Mouse (Mus musculus) common myeloid progenitor, adult 5-6 weeks (primary cell): ENCODE measurements around the gene Il17f. TPM values are rescaled to one million over a fixed set of nuclear protein-coding genes. Genes with fewer than 3 reads are reported as not detected.
"Not testable (repeated sequence)": the region's sequence is repeated elsewhere in the genome, so short reads cannot be mapped to it uniquely, and the experiment has no call there.

Experiments used
- ATAC-seq: replicated peaks from 2 replicates; pipeline ENCODE4 v1.8.0; 2016; ENCODE audit warnings: low read depth, mild to moderate bottlenecking, moderate TSS enrichment, inconsistent platforms; ENCODE audit not compliant: poor library complexity, severe bottlenecking
- total RNA-seq: library from RNA; stranded (forward); fragments of 200-1000, 187-1606 nt; gene quantifications from 2 replicates; pipeline ENCODE4 v1.2.3, GENCODE M21; 2017

Gene Il17f
- total RNA-seq: 0.82 TPM in 1 of 2 replicates, not detected in the other

GRCm38 (mm10) chr1:20790517-20790916, at the start of gene Il17f:
Gene Il17f (minus strand): TSS chr1:20790617.
- ATAC-seq: not testable (repeated sequence)

GRCm38 (mm10) chr1:20839911-20840310, 49.5 kb upstream of the Il17f start:
- no peak for ATAC-seq

DNA sequence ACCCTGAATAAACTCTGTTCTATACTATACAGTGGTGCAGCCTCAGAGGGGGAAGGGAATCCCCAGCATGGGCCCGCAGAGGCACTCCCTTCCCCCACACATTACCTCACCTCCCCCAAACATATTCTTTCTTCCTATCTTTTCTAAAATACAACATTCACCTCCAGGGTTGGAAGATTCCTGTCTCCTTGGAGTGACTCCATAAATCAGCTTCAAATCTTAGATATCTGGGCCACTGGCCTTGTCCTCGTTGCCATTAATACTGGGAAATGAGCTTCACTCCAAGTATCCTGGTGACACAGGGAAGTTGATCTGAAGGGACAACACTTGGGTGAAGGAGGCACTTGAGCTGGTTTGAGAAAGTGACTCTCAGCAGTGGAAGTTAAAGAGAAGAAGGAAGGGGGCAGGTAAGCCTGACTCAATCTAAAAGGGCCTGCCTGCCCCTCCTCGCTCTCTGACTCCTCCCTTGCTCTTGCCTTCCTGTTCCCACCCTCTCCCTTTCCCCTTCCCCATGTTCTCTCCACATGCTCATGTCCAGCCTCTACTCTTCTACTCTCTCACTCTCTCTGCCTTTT, 46.2 kb upstream of the Il17f start:
- ATAC-seq: no peak

GRCm38 (mm10) chr1:20833141-20833511, 42.7 kb upstream of the Il17f start:
- ATAC-seq: no peak

DNA sequence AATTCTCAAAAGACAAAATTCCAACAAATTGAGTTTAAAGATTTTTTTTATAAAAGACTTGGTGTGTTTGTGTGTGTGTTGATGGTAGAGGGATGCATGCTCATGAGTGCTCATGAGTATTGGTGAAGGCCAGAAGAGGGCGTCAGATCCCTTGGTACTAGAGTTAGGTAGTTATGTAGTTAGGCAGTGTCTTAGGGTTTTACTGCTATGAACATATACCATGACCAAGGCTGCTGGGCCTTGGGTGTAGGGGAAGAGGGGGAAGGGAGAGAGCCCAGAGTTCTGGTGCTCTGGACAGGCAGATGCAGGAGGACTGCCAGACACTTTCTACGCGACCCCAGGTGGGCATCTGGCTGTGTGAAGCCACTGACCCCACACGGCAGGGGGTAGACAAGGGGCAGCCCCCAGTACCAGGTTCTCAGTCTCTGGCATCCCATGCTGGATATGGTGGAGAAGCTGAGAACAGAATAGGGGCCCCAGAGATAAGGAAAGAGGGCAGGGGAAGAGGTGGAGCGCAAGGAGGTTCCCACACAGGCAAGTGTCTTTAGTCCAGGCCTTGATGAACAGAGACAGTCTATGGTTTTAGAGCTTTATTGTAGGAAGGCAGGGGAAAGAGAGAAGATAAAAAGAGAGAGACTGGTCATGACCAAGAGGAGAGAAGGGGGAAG, 42.2 kb upstream of the Il17f start:
- ATAC-seq: peak; percentile 54

GRCm38 (mm10) chr1:20830546-20830945, 40.1 kb upstream of the Il17f start:
- ATAC-seq: no peak

- ATAC-seq: peak; percentile 54; the same call in 1 of the 2 replicates
Observed at GRCm38 (mm10) chr1:20828061-20828460, 37.6 kb upstream of the Il17f start.

DNA sequence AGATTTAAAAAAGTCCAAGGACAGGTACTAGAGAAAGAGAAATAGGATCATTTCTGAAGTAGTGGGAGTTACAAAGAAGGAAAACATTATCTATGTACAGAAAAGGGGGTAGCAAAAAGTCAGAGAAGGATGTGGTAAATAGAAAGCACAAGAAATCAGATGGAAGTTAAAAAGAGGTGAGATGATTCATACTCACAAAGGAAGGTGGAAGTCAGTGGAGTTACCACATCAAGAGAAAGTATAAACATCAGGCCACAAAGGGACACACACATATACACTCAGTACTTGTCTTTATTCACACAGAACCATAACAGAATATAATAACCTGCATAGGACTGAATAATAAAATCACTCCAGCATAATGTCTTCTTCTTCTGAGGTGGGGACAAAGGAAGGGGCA, 34.6 kb upstream of the Il17f start:
- no peak for ATAC-seq

DNA sequence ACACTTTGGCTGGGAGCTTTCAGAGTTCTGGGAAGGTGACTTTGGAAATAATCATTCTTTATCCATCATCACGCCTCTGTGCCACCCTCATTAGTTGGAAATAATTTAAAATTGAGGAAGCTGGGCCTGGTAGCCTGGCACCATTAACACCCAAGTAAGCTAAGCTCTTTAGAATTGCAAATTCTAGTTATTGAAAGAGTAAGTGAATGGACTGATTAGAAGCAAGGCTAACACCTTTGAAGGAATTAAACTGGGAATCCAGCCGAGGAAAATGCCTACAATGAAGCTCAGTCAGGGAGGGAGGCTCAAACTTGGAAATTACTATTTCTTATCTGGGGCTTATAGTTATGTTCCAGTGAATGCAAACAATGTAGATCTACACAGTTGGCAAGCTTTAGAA, 33.5 kb upstream of the Il17f start:
- no peak for ATAC-seq

DNA sequence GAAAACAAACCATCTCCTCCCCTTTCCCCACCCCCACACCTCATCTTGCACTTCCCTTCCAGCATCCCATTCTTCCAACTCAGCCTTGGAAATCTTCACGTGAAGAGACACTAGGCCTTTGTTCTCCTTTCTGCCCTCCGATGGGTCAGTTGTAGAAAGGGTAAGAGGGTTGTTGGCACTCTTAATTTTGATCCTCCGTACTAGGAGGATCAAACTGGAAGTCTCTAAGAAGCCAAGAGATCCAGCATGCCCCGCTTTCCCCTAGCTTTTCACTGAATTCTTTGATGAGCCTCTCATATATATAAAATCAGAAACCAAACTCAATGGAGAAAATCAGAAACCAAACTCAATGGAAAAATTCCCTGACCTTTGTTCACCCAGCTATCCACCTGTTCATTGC, 33.1 kb upstream of the Il17f start:
- no peak for ATAC-seq

DNA sequence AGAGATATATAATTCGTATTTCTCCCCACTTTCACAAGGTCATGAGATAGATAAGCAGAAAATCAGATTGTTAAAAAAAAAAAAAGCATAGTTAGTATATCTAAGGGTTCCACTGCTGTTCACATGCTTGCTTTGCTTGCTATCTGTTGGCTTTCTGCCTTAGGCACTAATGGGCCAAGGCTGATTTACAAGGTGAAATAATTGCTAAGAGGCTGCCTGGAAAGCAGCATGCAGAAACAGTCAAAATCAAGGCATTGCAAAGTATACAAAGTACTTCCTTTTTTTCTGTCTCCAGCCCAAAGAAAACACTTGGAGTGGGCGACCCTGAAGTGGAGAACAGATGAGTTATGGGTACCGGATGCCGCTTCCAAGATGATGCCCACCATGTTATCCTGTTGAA, 30.5 kb upstream of the Il17f start:
- no peak for ATAC-seq

DNA sequence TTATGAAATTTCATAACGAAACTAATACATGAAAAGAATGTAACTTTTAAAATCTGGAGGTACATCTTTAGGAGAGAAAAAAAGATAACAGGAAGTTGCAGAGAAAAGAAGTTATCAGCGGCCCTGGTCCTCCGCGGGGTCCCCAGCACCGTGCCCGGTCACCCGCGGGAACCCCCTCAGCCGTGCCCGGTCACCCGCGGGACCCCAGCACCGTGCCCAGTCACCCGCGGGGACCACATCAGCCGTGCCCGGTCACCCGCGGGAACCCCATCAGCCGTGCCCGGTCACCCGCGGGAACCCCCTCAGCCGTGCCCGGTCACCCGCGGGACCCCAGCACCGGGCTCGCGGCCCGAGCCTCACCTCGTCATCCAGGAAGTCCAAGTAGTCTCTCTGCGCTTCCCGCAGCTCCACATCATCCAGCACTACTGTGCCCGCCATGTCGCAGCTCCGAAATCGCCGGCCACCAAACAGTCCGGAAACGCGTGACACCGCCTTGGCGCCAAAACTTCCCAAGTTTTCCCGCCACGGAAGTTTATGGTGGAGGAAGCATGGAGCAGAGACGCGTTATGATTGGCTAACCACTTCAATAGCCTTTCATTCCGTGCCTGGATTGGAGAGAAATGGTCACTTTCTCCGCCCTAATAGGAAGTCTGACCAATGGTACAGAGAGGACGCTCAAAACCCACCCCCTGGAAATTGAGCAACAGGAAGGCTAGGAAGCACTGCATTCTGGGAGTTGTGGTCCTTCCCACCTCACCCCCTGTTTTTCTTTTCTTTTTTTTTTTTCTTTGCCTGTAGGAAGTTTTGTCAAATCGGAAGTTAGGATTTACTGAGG, 29.6 kb upstream of the Il17f start, which contains the start of gene Mcm3:
Gene Mcm3 (minus strand): TSS at position 542 of the 835 bp plus-strand sequence.
- ATAC-seq: peak; percentile 98

- ATAC-seq: no peak
Observed at GRCm38 (mm10) chr1:20817596-20817995, 27.2 kb upstream of the Il17f start.

DNA sequence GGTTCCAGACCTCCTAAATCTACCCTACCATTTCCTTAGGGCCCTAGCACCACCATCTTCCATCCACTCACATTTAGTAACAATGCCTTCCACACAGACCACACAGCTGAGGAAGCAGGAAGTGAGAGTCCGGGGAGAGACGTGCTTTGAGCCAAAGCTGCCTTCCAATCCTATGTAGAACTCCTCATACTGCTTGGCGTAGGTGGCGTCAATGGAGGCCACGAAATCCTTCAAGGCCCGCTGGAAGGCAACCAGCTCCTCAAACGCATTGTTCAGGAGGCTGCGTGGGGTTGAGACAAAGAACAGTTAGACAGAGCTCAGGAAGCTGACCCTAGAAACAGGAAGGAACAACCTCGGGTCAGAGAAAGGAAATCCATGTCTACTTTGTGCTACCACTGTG, 26.8 kb upstream of the Il17f start:
- no peak; the same call in 1 of the 2 replicates for ATAC-seq

DNA sequence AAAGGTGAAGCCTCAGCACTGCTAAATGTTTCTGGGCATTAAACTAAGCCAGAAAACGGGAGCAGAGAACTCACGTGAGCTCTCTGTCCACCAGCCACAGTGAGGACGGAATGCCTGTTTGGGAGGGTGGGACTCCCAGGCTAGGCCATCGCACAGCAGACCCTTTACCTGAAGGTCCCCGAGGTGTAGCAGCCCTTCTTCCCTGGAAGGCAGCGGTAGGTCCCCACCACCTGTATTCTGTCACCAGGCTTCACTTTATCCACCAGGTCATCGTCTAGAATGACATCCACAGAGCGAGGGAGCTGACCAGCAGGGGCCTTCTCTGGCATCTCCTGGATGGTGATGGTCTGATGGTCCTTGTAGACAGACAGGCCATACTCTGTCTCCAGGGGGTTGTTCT, 24.1 kb upstream of the Il17f start:
- ATAC-seq: no peak

DNA sequence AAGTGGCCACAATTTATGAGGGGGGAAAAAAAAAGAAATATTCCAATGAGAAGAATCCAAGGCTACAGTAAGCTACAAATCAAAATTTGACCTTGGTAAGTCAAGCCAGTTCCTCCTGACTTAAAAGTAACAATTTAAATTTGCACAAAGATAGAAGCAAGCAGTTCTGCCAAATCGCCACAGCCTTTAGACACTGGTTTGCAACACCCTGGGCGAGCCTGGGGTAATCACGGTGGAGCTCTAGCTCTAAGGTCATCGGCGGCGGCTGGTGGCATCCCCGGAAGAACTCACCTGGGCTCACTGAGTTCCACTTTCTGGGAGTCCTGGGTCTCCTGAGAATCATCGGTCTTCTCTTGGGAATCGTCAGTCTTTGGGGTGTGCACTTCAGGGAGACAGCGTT, 14.1 kb upstream of the Il17f start:
- ATAC-seq: no peak

GRCm38 (mm10) chr1:20801682-20802390, 11.4 kb upstream of the Il17f start:
- peak; percentile 37; the same call in 1 of the 2 replicates for ATAC-seq

DNA sequence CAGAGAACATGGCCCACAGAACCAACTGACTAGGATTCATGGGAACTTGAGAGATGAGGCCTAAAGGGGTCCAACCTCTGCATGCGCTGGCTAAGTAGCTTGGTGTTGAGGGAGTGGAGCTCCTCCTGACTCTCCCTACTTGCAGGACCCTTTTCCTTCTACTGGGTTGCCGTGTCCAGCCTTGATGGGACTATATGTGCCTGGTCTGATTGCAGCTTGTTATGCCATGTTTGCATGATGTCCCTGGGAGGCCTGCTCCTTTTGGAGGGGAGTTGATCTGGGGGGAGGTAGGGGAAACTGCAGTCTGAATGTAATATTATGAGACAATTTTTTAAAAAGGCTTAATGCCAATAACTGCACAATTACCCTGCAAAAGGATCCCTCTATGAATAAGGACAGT, 10.9 kb upstream of the Il17f start:
- no peak for ATAC-seq

DNA sequence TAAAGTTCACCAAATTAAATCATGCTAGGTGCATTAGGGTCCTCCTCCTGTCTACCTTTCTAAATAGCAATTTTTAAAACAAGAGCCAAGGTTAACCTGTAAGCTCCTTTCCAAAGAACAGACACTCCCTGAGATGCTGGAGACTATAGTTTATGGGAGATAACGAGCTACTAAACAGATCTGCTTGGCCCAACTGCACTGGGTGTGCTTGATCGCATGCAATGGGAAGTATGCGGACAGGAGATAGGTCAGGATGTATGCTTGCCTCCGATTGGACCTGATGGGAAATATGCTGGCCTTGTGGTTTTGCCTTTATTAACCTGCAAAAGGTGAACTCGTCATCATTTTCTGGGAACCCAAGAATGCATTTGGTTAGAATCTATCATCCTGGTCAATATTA, 4.8 kb upstream of the Il17f start:
- ATAC-seq: no peak

- ATAC-seq: no peak
Observed at GRCm38 (mm10) chr1:20794760-20795159, 4.3 kb upstream of the Il17f start.
